Mouse (Mus musculus) cerebellum, adult 2 months (tissue): Measurements from ENCODE around the gene Zgrf1. TPM values are rescaled to one million over a fixed set of nuclear protein-coding genes. Genes with fewer than 3 reads are reported as not detected.

Source experiments
- DNase-seq, 2 experiments: peaks; one replicate each; pipeline ENCODE4 v3.0.0; 2021
- H3K27ac ChIP-seq: fragments of 200-500 bp; 2 replicates; pipeline ENCODE4 v1.5.1; 2012; ENCODE audit warnings: low read length, control low read depth, inconsistent platforms; ENCODE audit not compliant: insufficient read depth
- H3K27me3 ChIP-seq: fragments of 200-500 bp; 2 replicates; pipeline ENCODE4 v1.6.1; 2012; ENCODE audit warnings: inconsistent platforms, mild to moderate bottlenecking, low read length, moderate library complexity; ENCODE audit not compliant: control insufficient read depth, insufficient read depth
- H3K4me1 ChIP-seq: fragments of 200-500 bp; 2 replicates; pipeline ENCODE4 v1.6.1; 2011; ENCODE audit warnings: low read length; ENCODE audit not compliant: control insufficient read depth, insufficient read depth
- H3K4me3 ChIP-seq: fragments of 200-500 bp; replicated peaks from 2 replicates; pipeline ENCODE3; 2011; ENCODE audit warnings: mild to moderate bottlenecking, low read depth, low read length, control low read depth; ENCODE audit not compliant: insufficient read depth
- CTCF ChIP-seq: fragments of 200-500 bp; IDR thresholded peaks from 2 replicates; pipeline ENCODE4 v1.5.1; 2011; ENCODE audit warnings: low read depth, mild to moderate bottlenecking, control low read depth, low read length, moderate library complexity, borderline replicate concordance; ENCODE audit not compliant: insufficient read depth
- POLR2A ChIP-seq: fragments of 200-500 bp; IDR thresholded peaks from 2 replicates; pipeline ENCODE4 v1.6.1; 2011; ENCODE audit warnings: low read length, control low read depth, borderline replicate concordance; ENCODE audit not compliant: insufficient read depth
- WGBS: fragments of 180-500 bp; shearing (Covaris S2); methylation state at CpG from one replicate; pipeline ENCODE4 v1.1.7; 2018; 5-methylcytosine and 5-hydroxymethylcytosine counted together
- polyA plus RNA-seq: library from polyadenylated mRNA; depleted of rRNA; stranded (reverse); fragments of >200 nt; gene quantifications from 2 replicates; pipeline ENCODE4 v1.2.3, GENCODE M21; 2012

The Zgrf1 gene
- polyA plus RNA-seq, 1 experiment, result 6.4 TPM

DNA sequence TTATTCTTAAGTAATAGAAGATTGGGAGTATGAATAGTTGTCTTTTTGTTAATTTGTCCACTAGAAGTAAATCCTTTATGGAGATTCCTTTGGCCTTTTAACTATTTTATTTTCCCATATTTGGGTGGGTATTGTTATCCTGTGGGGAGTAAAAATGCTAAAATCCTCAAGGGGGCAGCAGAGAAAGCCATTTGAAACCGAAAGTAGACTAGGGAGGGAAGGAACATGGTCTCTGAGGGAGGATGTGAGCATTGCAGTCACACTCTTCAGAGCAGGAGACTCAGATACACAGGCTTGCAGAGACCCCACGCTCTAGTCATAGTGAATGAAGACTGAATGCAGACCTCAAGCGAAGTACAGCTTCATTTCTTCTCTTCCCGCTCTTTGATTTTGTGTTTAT is 19.3 kb downstream of the Zgrf1 start:
- H3K4me1 ChIP-seq, result no peaks in the 10 kb centered on the region
- H3K27me3 ChIP-seq, result no peaks in the 10 kb centered on the region
- WGBS, result 66% methylated on average over 4 of the region's 4 CpGs
- DNase-seq, result no peak
- no peak overlapping the region for H3K27ac ChIP-seq
- no peak for TF ChIP-seq POLR2A
- TF ChIP-seq CTCF, result 0 out of 2 replicates have a peak, but pooled peaks have one; percentile 19
- no peak overlapping the region for H3K4me3 ChIP-seq

DNA sequence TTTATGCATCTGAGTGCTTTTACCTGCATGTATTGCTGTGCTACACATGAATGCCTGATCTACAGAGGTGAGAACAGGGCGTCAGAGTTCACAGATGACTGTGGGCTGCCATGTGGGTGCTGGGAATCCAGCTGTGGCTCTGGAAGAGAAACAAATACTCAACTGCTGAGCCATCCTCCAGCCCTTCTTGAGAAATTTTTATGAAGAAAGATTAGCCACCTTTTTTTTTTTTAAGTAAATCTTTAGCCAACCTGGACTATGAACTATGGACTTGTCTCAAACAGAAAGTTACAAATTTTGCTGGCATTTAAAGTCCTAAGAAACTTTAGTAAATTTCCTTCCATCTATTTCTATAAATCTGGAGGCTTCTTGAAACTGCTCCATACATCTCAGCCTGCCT is 43.8 kb downstream of the Zgrf1 start:
- 81% methylated on average over 1 of the region's 1 CpGs for WGBS
- no peak overlapping the region for H3K4me3 ChIP-seq
- H3K4me1 ChIP-seq, result no peaks in the 10 kb centered on the region
- no peak overlapping the region for H3K27ac ChIP-seq
- no peak for DNase-seq
- H3K27me3 ChIP-seq, result no peaks in the 10 kb centered on the region
- no peak for TF ChIP-seq CTCF
- no peak for TF ChIP-seq POLR2A

- no peak for DNase-seq
- H3K27ac ChIP-seq, result no peak overlapping the region
- H3K27me3 ChIP-seq, result no peaks in the 10 kb centered on the region
- TF ChIP-seq CTCF, result no peak
- no peak for TF ChIP-seq POLR2A
- H3K4me1 ChIP-seq, result no peaks in the 10 kb centered on the region
- 92% methylated on average over 2 of the region's 2 CpGs for WGBS
- H3K4me3 ChIP-seq, result no peak overlapping the region
Observed at GRCm38 (mm10) chr3:127608109-127608508, 54.8 kb downstream of the Zgrf1 start.

GRCm38 (mm10) chr3:127625296-127625695 is 72.0 kb downstream of the Zgrf1 start:
- TF ChIP-seq POLR2A (no peak), CTCF (peak; percentile 50)
- DNase-seq, result peak; percentile 24 to 46
- peaks cover 16% of the 10 kb centered on the region; the same call in 1 of the 2 replicates for H3K27me3 ChIP-seq
- no peak overlapping the region for H3K4me3 ChIP-seq
- 1% methylated on average over 36 of the region's 36 CpGs for WGBS
- no peaks in the 10 kb centered on the region for H3K4me1 ChIP-seq
- H3K27ac ChIP-seq, result no peak overlapping the region

DNA sequence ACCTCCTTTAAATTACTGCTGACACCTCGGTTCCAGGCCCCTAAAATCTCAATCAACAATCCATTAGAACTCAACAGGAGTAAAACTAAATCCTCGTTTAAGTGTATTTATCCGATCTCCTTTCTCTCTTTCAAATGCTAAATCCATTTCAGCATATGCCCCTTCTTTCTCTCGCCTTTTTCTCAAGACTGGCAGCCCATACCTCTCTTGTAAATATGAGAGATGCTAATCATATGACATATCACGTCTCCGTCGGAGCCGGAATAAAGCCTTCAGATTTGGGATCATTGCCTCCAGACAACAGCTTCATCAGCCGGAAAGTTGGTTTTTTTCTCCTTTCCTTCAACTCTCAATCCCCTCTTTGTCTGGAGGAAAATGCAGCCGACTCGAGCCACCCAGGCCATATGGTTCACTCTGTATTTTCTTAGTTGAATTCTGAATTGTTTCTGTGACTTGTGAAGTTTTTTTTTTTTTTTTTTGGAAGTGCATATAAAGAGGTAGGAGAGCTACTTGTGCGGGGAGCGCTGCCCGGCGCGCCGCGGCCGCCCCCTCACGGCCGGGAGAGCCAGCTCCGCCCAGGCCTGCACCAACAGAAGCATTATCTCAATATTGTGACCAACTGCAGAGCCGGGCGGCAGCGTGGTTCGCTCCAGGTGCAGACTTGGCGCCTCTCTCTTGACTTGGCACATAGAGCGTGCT is 72.6 kb downstream of the Zgrf1 start:
- TF ChIP-seq POLR2A (no peak), CTCF (no peak)
- 3% methylated on average over 28 of the region's 28 CpGs for WGBS
- Histone ChIP-seq H3K4me3 (no peak overlapping the region), H3K27ac (no peak overlapping the region), H3K27me3 (peaks cover 16% of the 10 kb centered on the region; the same call in 1 of the 2 replicates), H3K4me1 (no peaks in the 10 kb centered on the region)
- DNase-seq, result peak in 1 of 2 experiments; percentile 23

GRCm38 (mm10) chr3:127626524-127626923 is 73.2 kb downstream of the Zgrf1 start:
- Histone ChIP-seq H3K4me1 (no peaks in the 10 kb centered on the region), H3K4me3 (no peak overlapping the region), H3K27me3 (peaks cover 16% of the 10 kb centered on the region; the same call in 1 of the 2 replicates), H3K27ac (no peak overlapping the region)
- TF ChIP-seq POLR2A, result no peak
- TF ChIP-seq CTCF, result no peak
- no peak for DNase-seq
- WGBS, result 8% methylated on average over 3 of the region's 3 CpGs

DNA sequence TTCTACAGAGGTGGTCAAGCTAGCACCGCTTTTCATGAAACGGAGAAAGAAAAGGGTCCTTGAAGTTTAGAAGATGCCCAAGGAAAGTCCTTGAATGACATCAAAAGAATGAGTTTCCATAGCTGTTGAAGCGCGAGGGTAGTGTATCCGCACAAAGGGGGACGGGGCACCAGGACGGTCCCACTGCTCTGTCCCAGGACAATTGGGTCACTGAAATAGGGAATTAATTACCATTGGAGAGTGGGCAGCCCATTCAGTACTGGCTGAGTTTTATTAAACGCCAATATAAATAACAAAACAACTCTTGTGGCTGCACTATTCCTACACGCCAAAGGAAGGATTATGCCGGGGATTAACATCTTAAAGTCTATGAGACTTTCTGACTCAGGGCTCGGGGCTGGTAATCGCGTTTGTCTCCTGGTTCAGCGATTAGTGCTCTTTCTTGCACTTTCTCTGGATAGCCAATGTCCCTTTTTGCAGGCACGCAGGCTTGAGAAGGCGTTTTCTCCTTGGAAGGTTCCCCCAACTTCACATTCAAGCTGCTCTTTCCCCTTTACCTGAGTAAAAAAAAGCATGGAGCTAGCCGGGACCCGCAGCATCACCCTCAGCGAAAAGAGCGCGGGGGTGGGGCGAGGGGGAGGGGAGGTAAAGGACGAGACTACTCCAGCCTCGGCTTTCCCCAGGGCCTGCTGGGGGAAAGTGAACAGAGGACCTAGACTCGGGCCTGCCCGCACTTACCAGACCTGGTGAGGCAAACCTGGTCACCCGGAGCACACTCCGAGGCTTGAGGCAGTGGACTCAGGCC is 74.1 kb downstream of the Zgrf1 start:
- TF ChIP-seq POLR2A (no peak), CTCF (no peak)
- Histone ChIP-seq H3K4me3 (no peak overlapping the region), H3K4me1 (no peaks in the 10 kb centered on the region), H3K27me3 (peaks cover 19% of the 10 kb centered on the region; the same call in 1 of the 2 replicates), H3K27ac (no peak overlapping the region)
- WGBS, result 4% methylated on average over 28 of the region's 28 CpGs
- no peak for DNase-seq

- H3K27me3 ChIP-seq, result peaks cover 22% of the 10 kb centered on the region; the same call in 1 of the 2 replicates
- H3K27ac ChIP-seq, result no peak overlapping the region
- DNase-seq, result no peak
- 3% methylated on average over 9 of the region's 9 CpGs for WGBS
- H3K4me3 ChIP-seq, result no peak overlapping the region
- TF ChIP-seq POLR2A (no peak), CTCF (no peak)
- H3K4me1 ChIP-seq, result no peaks in the 10 kb centered on the region
Observed at GRCm38 (mm10) chr3:127627956-127628310, 74.6 kb downstream of the Zgrf1 start.
